Mouse (Mus musculus): Measurements from ENCODE around the gene Gm20481. TPM values are rescaled to one million over a fixed set of nuclear protein-coding genes. Genes with fewer than 3 reads are reported as not detected.

Gene Gm20481
- polyA plus RNA-seq, 1 experiment from 2014 or later, result 0.73 TPM

DNA sequence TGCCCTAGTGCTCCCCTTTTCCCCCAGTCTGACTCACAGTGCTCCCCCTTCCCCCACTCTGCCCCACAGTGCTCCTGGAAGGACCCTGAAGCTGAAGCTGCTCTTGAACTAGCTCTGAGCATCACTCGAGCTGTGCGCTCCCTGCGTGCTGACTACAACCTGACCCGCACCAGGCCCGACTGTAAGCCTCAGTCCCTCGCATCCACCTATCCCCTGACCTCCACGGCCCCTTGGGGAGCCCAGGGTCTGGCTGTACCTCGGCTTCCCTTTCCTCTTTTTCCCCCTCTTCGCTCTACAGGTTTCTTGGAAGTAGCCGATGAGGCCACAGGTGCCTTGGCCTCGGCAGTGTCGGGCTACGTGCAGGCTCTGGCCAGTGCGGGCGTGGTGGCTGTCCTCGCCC, 45.6 kb downstream of the Gm20481 start:
- Histone ChIP-seq H3K4me2 (no peak overlapping the region), H3K9me3 (replicated peaks) (no peaks in the 10 kb centered on the region), H3K36me3 (peaks cover 69% of the 10 kb centered on the region), H3K9ac (no peak overlapping the region), H3K4me1 (peaks cover 21% of the 10 kb centered on the region), H3K27me3 (replicated peaks) (no peaks in the 10 kb centered on the region), H3K4me3 (no peak overlapping the region), H3K27ac (no peak overlapping the region)
- 90% methylated on average over 16 of the region's 16 CpGs for whole genome bisulfite sequencing (ENCODE audit: insufficient replicate concordance)
- no peak for ATAC-seq

DNA sequence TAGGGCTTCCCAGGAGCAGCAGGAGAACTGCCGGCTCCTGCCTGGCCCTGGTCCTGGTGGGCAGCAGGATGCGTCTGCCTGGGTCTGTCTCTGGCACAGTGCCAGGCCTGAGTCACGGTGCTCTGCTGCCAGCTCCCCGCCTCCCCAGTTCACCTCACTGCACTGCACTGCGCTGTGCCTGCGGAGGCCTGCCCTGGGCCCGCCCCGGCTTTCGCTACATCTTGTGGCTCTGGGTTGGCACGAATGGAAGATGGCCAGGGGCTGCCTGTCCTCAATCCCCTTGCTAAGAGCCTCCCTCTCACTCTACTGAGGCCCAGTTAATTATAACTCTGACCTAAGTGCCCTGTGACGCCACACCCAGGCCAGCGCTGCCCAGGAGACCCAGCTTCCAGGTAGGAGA, 46.7 kb downstream of the Gm20481 start, which contains the start of gene Vwa7:
Gene Vwa7, plus strand, starts transcription at position 204 of the 400 bp plus-strand sequence.
- peaks cover 58% of the 10 kb centered on the region for H3K36me3 ChIP-seq
- H3K27ac ChIP-seq, result 0 out of 2 replicates have a peak within 1 kb of the TSS, but pooled peaks have one; percentile 2
- 81% methylated on average over 12 of the region's 12 CpGs for WGBS (ENCODE audit: insufficient replicate concordance)
- H3K4me2 ChIP-seq, result no peak within 1 kb of the TSS
- H3K9me3 ChIP-seq (replicated peaks), result no peaks in the 10 kb centered on the region
- H3K27me3 ChIP-seq (replicated peaks), result no peaks in the 10 kb centered on the region
- H3K4me1 ChIP-seq, result peaks cover 30% of the 10 kb centered on the region
- H3K4me3 ChIP-seq, result no peak within 1 kb of the TSS
- peak; percentile 17; the same call in 1 of the 2 replicates for ATAC-seq
- no peak within 1 kb of the TSS for H3K9ac ChIP-seq

DNA sequence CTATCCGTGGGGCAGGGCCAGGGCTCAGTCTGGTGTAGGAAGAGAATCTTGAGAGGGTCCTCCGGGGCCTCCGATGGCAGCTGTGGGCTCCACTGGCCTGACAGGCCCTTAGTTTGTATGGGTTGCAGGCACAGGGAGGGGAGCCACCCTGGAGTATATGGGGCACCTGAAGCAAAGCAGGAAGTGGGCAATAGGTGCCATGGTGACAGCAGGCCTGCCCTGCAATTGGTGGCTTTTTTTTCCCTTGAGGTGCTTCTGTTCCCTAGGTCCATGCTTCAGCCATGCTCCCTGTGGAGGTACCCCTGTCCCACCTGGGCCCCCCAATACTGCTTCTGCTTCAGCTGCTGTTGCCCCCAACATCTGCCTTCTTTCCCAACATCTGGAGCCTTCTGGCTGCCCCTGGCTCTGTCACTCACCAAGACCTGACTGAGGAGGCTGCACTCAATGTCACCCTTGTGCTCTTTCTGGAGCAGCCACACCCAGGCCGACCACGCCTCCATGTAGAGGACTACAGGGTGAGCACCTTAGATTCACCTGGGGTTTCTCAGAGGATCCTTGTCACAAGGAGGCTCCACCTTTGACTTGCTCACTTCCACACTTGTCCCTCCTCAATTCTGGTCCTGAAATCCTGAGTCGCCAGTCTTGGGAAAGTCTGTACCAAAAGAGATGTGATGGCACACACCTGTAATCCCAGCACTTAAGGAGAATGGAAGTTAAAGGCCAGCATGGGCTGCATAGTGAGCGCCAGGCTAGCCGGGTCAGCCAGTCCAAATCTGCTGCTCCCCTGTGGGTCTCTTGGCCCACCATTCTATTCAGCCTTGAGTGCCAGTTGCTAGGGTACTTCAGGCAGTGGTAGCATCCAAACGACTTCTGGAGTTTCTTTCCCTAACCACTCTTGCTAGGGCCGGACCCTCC, 47.3 kb downstream of the Gm20481 start:
- Histone ChIP-seq H3K4me3 (no peak overlapping the region), H3K4me1 (peaks cover 37% of the 10 kb centered on the region), H3K27me3 (replicated peaks) (no peaks in the 10 kb centered on the region), H3K4me2 (no peak overlapping the region), H3K36me3 (peaks cover 51% of the 10 kb centered on the region), H3K9me3 (replicated peaks) (no peaks in the 10 kb centered on the region), H3K27ac (0 out of 2 replicates have a peak overlapping the region, but pooled peaks have one; percentile 2), H3K9ac (no peak overlapping the region)
- ATAC-seq, result no peak
- WGBS (ENCODE audit: insufficient replicate concordance), result 72% methylated on average over 10 of the region's 10 CpGs

DNA sequence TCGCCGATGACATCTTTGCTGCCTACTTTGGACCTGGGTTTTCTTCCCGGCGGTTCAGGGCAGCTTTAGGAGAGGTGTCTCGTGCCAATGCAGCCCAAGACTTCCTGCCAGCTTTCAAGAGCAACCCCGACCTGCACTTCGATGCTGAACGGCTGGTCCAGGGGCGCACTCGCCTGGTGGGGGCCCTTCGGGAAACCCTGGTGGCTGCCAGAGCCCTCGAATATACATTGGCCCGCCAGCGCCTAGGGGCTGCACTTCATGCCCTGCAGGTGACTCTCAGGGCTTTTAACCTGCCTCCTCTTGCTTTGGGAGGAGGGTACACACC, 48.0 kb downstream of the Gm20481 start:
- ATAC-seq, result no peak

DNA sequence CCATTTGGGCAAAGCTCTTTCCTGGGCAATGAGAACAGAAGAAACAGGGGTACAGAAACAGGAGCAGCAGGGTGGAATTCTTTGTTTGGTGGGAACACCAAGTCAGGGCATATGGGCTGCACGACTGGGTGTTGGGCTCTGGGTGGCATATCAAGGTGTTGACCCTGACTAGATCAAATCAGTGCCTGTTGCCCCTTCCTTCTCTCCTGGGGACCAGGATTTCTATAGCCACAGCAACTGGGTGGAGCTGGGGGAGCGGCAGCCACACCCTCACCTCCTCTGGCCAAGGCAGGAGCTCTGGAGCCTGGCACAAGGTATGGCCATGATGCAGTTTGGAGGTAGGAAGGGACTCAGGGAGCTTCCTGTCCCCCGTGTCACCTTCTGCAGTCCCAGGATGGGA, 48.5 kb downstream of the Gm20481 start:
- peaks cover 40% of the 10 kb centered on the region for H3K36me3 ChIP-seq
- no peak overlapping the region for H3K9ac ChIP-seq
- H3K9me3 ChIP-seq (replicated peaks), result no peaks in the 10 kb centered on the region
- 56% methylated on average over 3 of the region's 3 CpGs for WGBS (ENCODE audit: insufficient replicate concordance)
- H3K4me1 ChIP-seq, result peaks cover 48% of the 10 kb centered on the region
- H3K27me3 ChIP-seq (replicated peaks), result no peaks in the 10 kb centered on the region
- no peak for ATAC-seq
- H3K4me2 ChIP-seq, result no peak overlapping the region
- no peak overlapping the region for H3K27ac ChIP-seq
- no peak overlapping the region for H3K4me3 ChIP-seq

More for the DNA sequence above, 48.0 kb downstream of the Gm20481 start:
- Histone ChIP-seq H3K36me3 (peaks cover 45% of the 10 kb centered on the region), H3K4me2 (no peak overlapping the region), H3K9ac (no peak overlapping the region), H3K27ac (no peak overlapping the region), H3K27me3 (replicated peaks) (no peaks in the 10 kb centered on the region), H3K9me3 (replicated peaks) (no peaks in the 10 kb centered on the region), H3K4me1 (peaks cover 43% of the 10 kb centered on the region), H3K4me3 (no peak overlapping the region)
- 68% methylated on average over 14 of the region's 14 CpGs for WGBS (ENCODE audit: insufficient replicate concordance)

DNA sequence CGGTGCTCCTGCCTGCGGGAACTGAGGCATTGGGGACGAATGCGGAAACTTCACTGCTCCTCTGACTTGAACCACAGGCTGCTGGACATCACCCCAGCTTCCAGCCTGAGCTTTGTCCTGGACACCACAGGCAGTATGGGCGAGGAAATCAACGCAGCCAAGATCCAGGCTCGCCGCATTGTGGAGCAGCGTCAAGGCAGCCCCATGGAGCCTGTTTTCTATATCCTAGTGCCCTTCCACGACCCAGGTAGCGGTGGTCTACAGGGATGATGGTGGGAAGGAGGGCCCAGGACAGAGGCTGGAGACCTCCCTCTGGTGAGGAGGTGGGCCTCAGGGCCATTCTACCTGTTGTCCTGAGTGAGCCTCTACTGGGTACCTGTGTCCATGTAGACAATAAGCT, 50.2 kb downstream of the Gm20481 start:
- 81% methylated on average over 11 of the region's 11 CpGs for whole genome bisulfite sequencing (ENCODE audit: insufficient replicate concordance)

DNA sequence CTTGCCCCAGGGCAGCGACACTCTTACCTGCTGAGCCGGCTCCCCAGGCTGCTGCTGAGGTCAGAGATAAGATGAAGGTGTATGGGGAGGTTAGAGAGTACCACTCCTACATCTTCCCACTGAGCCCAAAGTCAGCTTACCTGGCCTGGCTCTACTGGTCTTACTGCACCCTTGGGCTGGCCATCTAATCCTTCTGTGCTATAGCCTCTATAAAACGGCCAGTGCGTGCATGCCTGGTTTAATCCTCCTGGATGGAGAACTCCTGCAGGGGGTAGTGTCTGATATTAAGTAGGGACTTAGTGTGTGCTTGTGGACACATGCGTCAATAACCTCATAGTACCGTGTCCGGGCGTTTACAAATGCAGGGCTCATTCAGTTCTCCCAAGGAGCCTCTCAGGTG, 50.8 kb downstream of the Gm20481 start:
- no peak for ATAC-seq

More for the DNA sequence above, 50.2 kb downstream of the Gm20481 start:
- Histone ChIP-seq H3K4me3 (no peak overlapping the region), H3K27me3 (replicated peaks) (0 out of 2 replicates have a peak, but pooled peaks cover 3% of the 10 kb centered on the region), H3K4me2 (no peak overlapping the region), H3K9me3 (replicated peaks) (no peaks in the 10 kb centered on the region), H3K9ac (no peak overlapping the region), H3K36me3 (peaks cover 23% of the 10 kb centered on the region), H3K4me1 (peaks cover 65% of the 10 kb centered on the region), H3K27ac (no peak overlapping the region)
- ATAC-seq, result no peak

DNA sequence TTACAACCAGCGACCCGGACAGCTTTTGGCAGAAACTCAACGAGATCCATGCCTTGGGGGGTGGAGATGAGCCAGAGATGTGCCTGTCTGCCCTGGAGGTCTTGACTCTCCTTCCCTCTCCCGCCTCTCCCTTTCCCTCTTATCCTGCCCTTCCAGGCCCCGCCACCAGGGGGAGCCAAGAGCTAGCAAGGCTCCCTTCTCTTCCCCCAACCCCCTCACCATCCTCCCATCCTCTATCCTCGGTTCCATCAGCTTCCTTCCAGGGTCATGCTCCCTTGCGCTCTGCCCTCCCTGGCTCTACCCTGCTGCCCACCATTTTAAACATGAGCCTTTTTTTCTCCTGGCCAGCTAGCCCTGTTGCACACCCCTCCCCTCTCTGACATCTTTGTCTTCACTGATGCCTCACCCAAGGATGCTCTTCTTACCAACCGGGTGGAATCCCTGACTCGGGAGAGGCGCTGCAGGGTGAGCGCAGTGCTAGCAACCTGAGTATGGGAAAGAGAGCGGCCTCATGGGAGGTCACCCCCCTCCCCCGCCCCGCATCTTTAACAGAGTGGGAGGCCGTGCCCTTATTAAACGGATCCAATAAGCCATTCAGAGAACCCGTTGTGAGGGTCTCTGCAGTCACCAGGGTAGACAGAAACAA, 51.6 kb downstream of the Gm20481 start:
- no peaks in the 10 kb centered on the region for H3K9me3 ChIP-seq (replicated peaks)
- peak overlapping the region; percentile 57 for H3K4me2 ChIP-seq
- peaks cover 9% of the 10 kb centered on the region for H3K36me3 ChIP-seq
- H3K4me1 ChIP-seq, result peaks cover 74% of the 10 kb centered on the region
- 0 out of 2 replicates have a peak, but pooled peaks cover 3% of the 10 kb centered on the region for H3K27me3 ChIP-seq (replicated peaks)
- H3K4me3 ChIP-seq, result peak overlapping the region; percentile 18
- peak overlapping the region; percentile 47; the same call in 1 of the 2 replicates for H3K9ac ChIP-seq
- H3K27ac ChIP-seq, result peak overlapping the region; percentile 77
- peak; percentile 13; the same call in 1 of the 2 replicates for ATAC-seq
- 3% methylated on average over 17 of the region's 17 CpGs for WGBS (ENCODE audit: insufficient replicate concordance)

More for the DNA sequence above, 50.8 kb downstream of the Gm20481 start:
- 74% methylated on average over 8 of the region's 8 CpGs for whole genome bisulfite sequencing (ENCODE audit: insufficient replicate concordance)
- Histone ChIP-seq H3K27ac (no peak overlapping the region), H3K9ac (no peak overlapping the region), H3K27me3 (replicated peaks) (0 out of 2 replicates have a peak, but pooled peaks cover 3% of the 10 kb centered on the region), H3K4me3 (no peak overlapping the region), H3K36me3 (peaks cover 16% of the 10 kb centered on the region), H3K4me2 (no peak overlapping the region), H3K9me3 (replicated peaks) (no peaks in the 10 kb centered on the region), H3K4me1 (peaks cover 71% of the 10 kb centered on the region)

Other genes starting within 250 kb of the Gm20481 start
- gene C4b, start 226.0 kb upstream of the Gm20481 start, polyA plus RNA-seq (2016; fragmentation: Nextera tagmentation; extraction: Ambion mirVana), result 0.42 and 0.61 TPM in 2 replicates
- gene Cyp21a1, start 165.4 kb upstream of the Gm20481 start, polyA plus RNA-seq (2016; fragmentation: Nextera tagmentation; extraction: Ambion mirVana), result not detected in 2 replicates
- 18.0 and 18.6 TPM in 2 replicates for gene Stk19, start 133.0 kb upstream of the Gm20481 start, polyA plus RNA-seq (2016; fragmentation: Nextera tagmentation; extraction: Ambion mirVana)
- 37.0 and 38.8 TPM in 2 replicates for gene Dxo, start 132.9 kb upstream of the Gm20481 start, polyA plus RNA-seq (2016; fragmentation: Nextera tagmentation; extraction: Ambion mirVana)
- gene Skiv2l, start 119.7 kb upstream of the Gm20481 start, polyA plus RNA-seq (2016; fragmentation: Nextera tagmentation; extraction: Ambion mirVana), result 34.0 and 39.5 TPM in 2 replicates
- 69.3 and 72.0 TPM in 2 replicates for gene Nelfe, start 119.5 kb upstream of the Gm20481 start, polyA plus RNA-seq (2016; fragmentation: Nextera tagmentation; extraction: Ambion mirVana)
- gene Cfb, start 107.4 kb upstream of the Gm20481 start, polyA plus RNA-seq (2016; fragmentation: Nextera tagmentation; extraction: Ambion mirVana), result 83.5 and 85.0 TPM in 2 replicates
- 1.8 and 1.9 TPM in 2 replicates for gene Zbtb12, start 90.4 kb upstream of the Gm20481 start, polyA plus RNA-seq (2016; fragmentation: Nextera tagmentation; extraction: Ambion mirVana)
- not detected in 2 replicates for gene Gm20547, start 87.9 kb upstream of the Gm20481 start, polyA plus RNA-seq (2016; fragmentation: Nextera tagmentation; extraction: Ambion mirVana)
- 7.9 and 8.2 TPM in 2 replicates for gene C2, start 71.6 kb upstream of the Gm20481 start, polyA plus RNA-seq (2016; fragmentation: Nextera tagmentation; extraction: Ambion mirVana)
- gene Ehmt2, start 71.4 kb upstream of the Gm20481 start, polyA plus RNA-seq (2016; fragmentation: Nextera tagmentation; extraction: Ambion mirVana), result 27.1 and 32.8 TPM in 2 replicates
- 0.75 and 0.79 TPM in 2 replicates for gene Slc44a4, start 55.4 kb upstream of the Gm20481 start, polyA plus RNA-seq (2016; fragmentation: Nextera tagmentation; extraction: Ambion mirVana)
- gene Neu1, start 38.7 kb upstream of the Gm20481 start, polyA plus RNA-seq (2016; fragmentation: Nextera tagmentation; extraction: Ambion mirVana), result 16.9 and 17.3 TPM in 2 replicates
- gene Hspa1b, start 10.7 kb upstream of the Gm20481 start, polyA plus RNA-seq (2016; fragmentation: Nextera tagmentation; extraction: Ambion mirVana), result 0.11 and 0.21 TPM in 2 replicates
- 2.8 and 5.0 TPM in 2 replicates for gene Hspa1a, start 2.2 kb downstream of the Gm20481 start, polyA plus RNA-seq (2016; fragmentation: Nextera tagmentation; extraction: Ambion mirVana)
- gene Hspa1l, start 2.8 kb downstream of the Gm20481 start, polyA plus RNA-seq (2016; fragmentation: Nextera tagmentation; extraction: Ambion mirVana), result 0.38 and 0.49 TPM in 2 replicates
- 202 and 215 TPM in 2 replicates for gene Lsm2, start 11.9 kb downstream of the Gm20481 start, polyA plus RNA-seq (2016; fragmentation: Nextera tagmentation; extraction: Ambion mirVana)
- 208 and 211 TPM in 2 replicates for gene Vars, start 31.1 kb downstream of the Gm20481 start, polyA plus RNA-seq (2016; fragmentation: Nextera tagmentation; extraction: Ambion mirVana)
- gene Vwa7, start 46.7 kb downstream of the Gm20481 start, polyA plus RNA-seq (2016; fragmentation: Nextera tagmentation; extraction: Ambion mirVana), result 0.10 and 0.15 TPM in 2 replicates
- gene Sapcd1, start 58.1 kb downstream of the Gm20481 start, polyA plus RNA-seq (2016; fragmentation: Nextera tagmentation; extraction: Ambion mirVana), result 2.8 and 3.4 TPM in 2 replicates
- gene Msh5, start 76.8 kb downstream of the Gm20481 start, polyA plus RNA-seq (2016; fragmentation: Nextera tagmentation; extraction: Ambion mirVana), result 4.0 and 4.8 TPM in 2 replicates
- gene Clic1, start 80.1 kb downstream of the Gm20481 start, polyA plus RNA-seq (2016; fragmentation: Nextera tagmentation; extraction: Ambion mirVana), result 160 and 162 TPM in 2 replicates
- 49.0 and 49.1 TPM in 2 replicates for gene Ddah2, start 89.1 kb downstream of the Gm20481 start, polyA plus RNA-seq (2016; fragmentation: Nextera tagmentation; extraction: Ambion mirVana)
- 0.41 and 0.44 TPM in 2 replicates for gene Ly6g6c, start 95.5 kb downstream of the Gm20481 start, polyA plus RNA-seq (2016; fragmentation: Nextera tagmentation; extraction: Ambion mirVana)
- 7.3 and 8.7 TPM in 2 replicates for gene Mpig6b, start 96.3 kb downstream of the Gm20481 start, polyA plus RNA-seq (2016; fragmentation: Nextera tagmentation; extraction: Ambion mirVana)
- 0.23 TPM in 1 of 2 replicates, not detected in the other for gene Ly6g6e, start 107.0 kb downstream of the Gm20481 start, polyA plus RNA-seq (2016; fragmentation: Nextera tagmentation; extraction: Ambion mirVana)
- gene Ly6g6d, start 108.2 kb downstream of the Gm20481 start, polyA plus RNA-seq (2016; fragmentation: Nextera tagmentation; extraction: Ambion mirVana), result 0.36 and 0.53 TPM in 2 replicates
- 10.2 and 10.5 TPM in 2 replicates for gene Ly6g6f, start 115.7 kb downstream of the Gm20481 start, polyA plus RNA-seq (2016; fragmentation: Nextera tagmentation; extraction: Ambion mirVana)
- gene Abhd16a, start 119.4 kb downstream of the Gm20481 start, polyA plus RNA-seq (2016; fragmentation: Nextera tagmentation; extraction: Ambion mirVana), result 60.2 and 61.1 TPM in 2 replicates
- gene Ly6g5c, start 138.4 kb downstream of the Gm20481 start, polyA plus RNA-seq (2016; fragmentation: Nextera tagmentation; extraction: Ambion mirVana), result not detected in 2 replicates
- gene Ly6g5b, start 145.5 kb downstream of the Gm20481 start, polyA plus RNA-seq (2016; fragmentation: Nextera tagmentation; extraction: Ambion mirVana), result 0.55 and 0.81 TPM in 2 replicates
- gene Gpank1, start 151.5 kb downstream of the Gm20481 start, polyA plus RNA-seq (2016; fragmentation: Nextera tagmentation; extraction: Ambion mirVana), result 16.5 and 19.6 TPM in 2 replicates
- 187 and 192 TPM in 2 replicates for gene Csnk2b, start 152.1 kb downstream of the Gm20481 start, polyA plus RNA-seq (2016; fragmentation: Nextera tagmentation; extraction: Ambion mirVana)
- gene D17H6S53E, start 156.5 kb downstream of the Gm20481 start, polyA plus RNA-seq (2016; fragmentation: Nextera tagmentation; extraction: Ambion mirVana), result 3.7 and 4.3 TPM in 2 replicates
- 482 and 508 TPM in 2 replicates for gene Apom, start 162.1 kb downstream of the Gm20481 start, polyA plus RNA-seq (2016; fragmentation: Nextera tagmentation; extraction: Ambion mirVana)
- 29.1 and 35.5 TPM in 2 replicates for gene Bag6, start 165.3 kb downstream of the Gm20481 start, polyA plus RNA-seq (2016; fragmentation: Nextera tagmentation; extraction: Ambion mirVana)
- 83.0 and 86.8 TPM in 2 replicates for gene Prrc2a, start 195.0 kb downstream of the Gm20481 start, polyA plus RNA-seq (2016; fragmentation: Nextera tagmentation; extraction: Ambion mirVana)
- 10.5 and 11.6 TPM in 2 replicates for gene Aif1, start 206.2 kb downstream of the Gm20481 start, polyA plus RNA-seq (2016; fragmentation: Nextera tagmentation; extraction: Ambion mirVana)
- 20.8 and 23.7 TPM in 2 replicates for gene Lst1, start 218.5 kb downstream of the Gm20481 start, polyA plus RNA-seq (2016; fragmentation: Nextera tagmentation; extraction: Ambion mirVana)
- gene Ltb, start 224.5 kb downstream of the Gm20481 start, polyA plus RNA-seq (2016; fragmentation: Nextera tagmentation; extraction: Ambion mirVana), result 1.2 and 1.3 TPM in 2 replicates
- 0.33 and 0.36 TPM in 2 replicates for gene Tnf, start 232.1 kb downstream of the Gm20481 start, polyA plus RNA-seq (2016; fragmentation: Nextera tagmentation; extraction: Ambion mirVana)
- 0.12 TPM in 1 of 2 replicates, not detected in the other for gene Lta, start 235.4 kb downstream of the Gm20481 start, polyA plus RNA-seq (2016; fragmentation: Nextera tagmentation; extraction: Ambion mirVana)

Data from liver, embryonic 12.5 days (tissue).